In the genomic region with DNA sequence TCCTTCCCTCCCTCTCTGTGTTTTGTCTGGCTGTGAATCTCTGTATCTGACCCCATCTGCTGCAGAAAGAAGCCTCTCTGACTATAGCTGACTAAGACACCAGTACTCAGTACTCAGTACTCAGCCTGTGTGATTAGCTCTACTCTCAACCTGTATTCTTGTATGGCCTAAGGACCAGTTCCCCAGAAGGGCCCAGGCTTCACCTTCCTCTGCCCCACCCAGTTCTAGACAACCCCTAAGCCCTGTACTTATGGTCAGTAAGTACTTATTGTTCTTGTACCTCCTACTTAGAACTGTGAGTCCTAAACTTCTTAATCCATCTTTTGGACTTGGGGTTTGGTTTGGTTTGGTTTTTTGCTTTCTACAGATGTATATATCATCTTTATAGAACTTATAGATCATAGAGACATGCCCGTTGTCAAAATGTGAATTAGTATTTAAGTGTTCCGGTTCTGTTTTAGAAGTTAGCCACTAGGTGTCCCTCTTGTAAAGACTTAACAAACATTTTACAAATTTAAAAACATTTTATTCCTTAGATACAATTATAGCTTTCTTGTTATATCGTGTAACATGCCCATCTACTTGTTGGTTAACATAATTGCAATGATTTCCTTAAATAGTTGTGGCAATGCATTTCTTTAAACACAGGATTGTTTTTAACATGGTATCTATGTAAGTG, we compare ENCODE assay signal across 11 mouse cellular contexts. TPM values are rescaled to one million over a fixed set of nuclear protein-coding genes. Genes with fewer than 3 reads are reported as not detected.
A peak's percentile ranks its signal among the peaks of the same experiment; 100 is the strongest.
DNase-seq lines count a peak whose midpoint lies in the region; ATAC-seq and TF ChIP-seq lines count a peak whose summit lies in the region.
"Had no signal": no experiment of that assay in that cellular context is flagged by ENCODE, and none has a peak within 500 bp of the region (broad histone marks: within the 10 kb centered on the region; RNA-seq: fewer than 3 reads in every experiment).

No protein-coding gene starts in this region.

- no peaks in the 10 kb centered on the region for H3K9me3 ChIP-seq in forebrain, embryonic 15.5 days
- no peaks in the 10 kb centered on the region for H3K9me3 ChIP-seq in forebrain, embryonic 11.5 days (ENCODE audit: control insufficient read depth, low read length)
- no peaks in the 10 kb centered on the region for H3K9me3 ChIP-seq in liver, embryonic 14.5 days (ENCODE audit: control insufficient read depth, low read length)
- no peaks in the 10 kb centered on the region for H3K9me3 ChIP-seq in liver, embryonic 11.5 days (ENCODE audit: control insufficient read depth, low read length)
- no peaks in the 10 kb centered on the region for H3K9me3 ChIP-seq in midbrain, embryonic 15.5 days
- H3K9me3 ChIP-seq: heart, embryonic 10.5 days had no signal

- no peaks in the 10 kb centered on the region for H3K4me1 ChIP-seq in forebrain, embryonic 15.5 days
- H3K4me1 ChIP-seq in forebrain, embryonic 11.5 days (replicated peaks; ENCODE audit: control insufficient read depth, insufficient read depth, low read length), result no peaks in the 10 kb centered on the region
- H3K4me1 ChIP-seq in liver, embryonic 14.5 days (replicated peaks; ENCODE audit: control insufficient read depth in 2 of 2, insufficient read depth in 2 of 2, low read length in 1 of 2), result no peaks in the 10 kb centered on the region
- H3K4me1 ChIP-seq in liver, embryonic 11.5 days (replicated peaks; ENCODE audit: control insufficient read depth, insufficient read depth, low read length), result no peaks in the 10 kb centered on the region
- no peaks in the 10 kb centered on the region for H3K4me1 ChIP-seq in midbrain, embryonic 15.5 days
- H3K4me1 ChIP-seq: heart, embryonic 10.5 days had no signal

- H3K27ac ChIP-seq in forebrain, embryonic 15.5 days (replicated peaks), result no peak overlapping the region
- H3K27ac ChIP-seq in forebrain, embryonic 11.5 days (ENCODE audit: low read depth, low read length), result no peak overlapping the region
- H3K27ac ChIP-seq in liver, embryonic 14.5 days, result no peak overlapping the region
- no peak overlapping the region for H3K27ac ChIP-seq in liver, embryonic 11.5 days (ENCODE audit: low read depth, low read length)
- no peak overlapping the region for H3K27ac ChIP-seq in midbrain, embryonic 15.5 days
- H3K27ac ChIP-seq: heart, embryonic 10.5 days had no signal

- TF ChIP-seq EP300 in liver, embryonic 14.5 days (IDR thresholded peaks at IDR 0.05; ENCODE audit: low read depth), result no peak

- TF ChIP-seq CTCF in liver, embryonic 14.5 days (IDR thresholded peaks at IDR 0.05; ENCODE audit: low read depth), result no peak; the same call in 1 of the 2 replicates

- ATAC-seq in forebrain, embryonic 15.5 days (replicated peaks), result peak; percentile 32; the same call in 1 of the 2 replicates
- no peak for ATAC-seq in forebrain, embryonic 11.5 days (replicated peaks; ENCODE audit: low FRiP score)
- ATAC-seq in liver, embryonic 14.5 days (ENCODE audit: insufficient read depth), result 0 out of 2 replicates have a peak, but pooled peaks have one; percentile 11
- no peak for ATAC-seq in liver, embryonic 11.5 days (replicated peaks; ENCODE audit: low FRiP score)
- peak; percentile 54; the same call in 1 of the 2 replicates for ATAC-seq in midbrain, embryonic 15.5 days (replicated peaks)

- no peak overlapping the region for H3K4me3 ChIP-seq in forebrain, embryonic 15.5 days
- H3K4me3 ChIP-seq in forebrain, embryonic 11.5 days (ENCODE audit: low read depth, low read length), result no peak overlapping the region
- no peak overlapping the region for H3K4me3 ChIP-seq in liver, embryonic 14.5 days (ENCODE audit: insufficient read depth in 1 of 2, low read depth in 2 of 2, low read length in 2 of 2)
- H3K4me3 ChIP-seq in liver, embryonic 11.5 days (ENCODE audit: low read depth, low read length), result no peak overlapping the region
- H3K4me3 ChIP-seq in midbrain, embryonic 15.5 days, result no peak overlapping the region
- H3K4me3 ChIP-seq: heart, embryonic 10.5 days had no signal

- H3K36me3 ChIP-seq in forebrain, embryonic 15.5 days, result peaks cover 47% of the 10 kb centered on the region
- peaks cover 12% of the 10 kb centered on the region; the same call in 1 of the 2 replicates for H3K36me3 ChIP-seq in forebrain, embryonic 11.5 days (ENCODE audit: control insufficient read depth, insufficient read depth, low read length)
- peaks cover 3% of the 10 kb centered on the region for H3K36me3 ChIP-seq in liver, embryonic 14.5 days (replicated peaks; ENCODE audit: control insufficient read depth, insufficient read depth, low read depth)
- H3K36me3 ChIP-seq in liver, embryonic 11.5 days (ENCODE audit: control insufficient read depth, insufficient read depth, low read length), result peaks cover 25% of the 10 kb centered on the region
- peaks cover 28% of the 10 kb centered on the region for H3K36me3 ChIP-seq in midbrain, embryonic 15.5 days (replicated peaks)

- no peak overlapping the region for H3K9ac ChIP-seq in forebrain, embryonic 15.5 days (replicated peaks)
- no peak overlapping the region for H3K9ac ChIP-seq in forebrain, embryonic 11.5 days (ENCODE audit: low read length)
- no peak overlapping the region for H3K9ac ChIP-seq in liver, embryonic 14.5 days (replicated peaks)
- H3K9ac ChIP-seq in liver, embryonic 11.5 days (ENCODE audit: low read depth, low read length), result no peak overlapping the region
- no peak overlapping the region for H3K9ac ChIP-seq in midbrain, embryonic 15.5 days

- H3K4me2 ChIP-seq in forebrain, embryonic 15.5 days (replicated peaks), result no peak overlapping the region
- no peak overlapping the region for H3K4me2 ChIP-seq in forebrain, embryonic 11.5 days (ENCODE audit: low read depth, low read length, severe bottlenecking)
- no peak overlapping the region for H3K4me2 ChIP-seq in liver, embryonic 14.5 days (ENCODE audit: low read depth)
- H3K4me2 ChIP-seq in liver, embryonic 11.5 days, result no peak overlapping the region
- no peak overlapping the region for H3K4me2 ChIP-seq in midbrain, embryonic 15.5 days

- no peak for DNase-seq in forebrain, embryonic 11.5 days (ENCODE audit: low spot score)
- DNase-seq in liver, embryonic 14.5 days (ENCODE audit: low read depth in 3 of 3, low spot score in 3 of 3), result no peak
- DNase-seq in liver, embryonic 11.5 days (ENCODE audit: low spot score), result no peak
- peak; percentile 33 for DNase-seq in brain, adult 2 months (ENCODE audit: low read depth, low spot score)
- no peak for DNase-seq in adrenal gland, adult 8-10 months
- DNase-seq in lung, postnatal 25 days (ENCODE audit: low spot score), result no peak
- DNase-seq: cerebellum, adult 9-10 months; right cerebral cortex, adult 18-20 months had no signal

- H3K27me3 ChIP-seq in forebrain, embryonic 15.5 days, result no peaks in the 10 kb centered on the region
- no peaks in the 10 kb centered on the region for H3K27me3 ChIP-seq in forebrain, embryonic 11.5 days (ENCODE audit: control insufficient read depth, insufficient read depth, low read length)
- no peaks in the 10 kb centered on the region for H3K27me3 ChIP-seq in liver, embryonic 14.5 days (ENCODE audit: control insufficient read depth, insufficient read depth, low read length)
- H3K27me3 ChIP-seq in liver, embryonic 11.5 days (replicated peaks; ENCODE audit: control insufficient read depth, insufficient read depth, low read length), result no peaks in the 10 kb centered on the region
- H3K27me3 ChIP-seq in midbrain, embryonic 15.5 days (replicated peaks), result no peaks in the 10 kb centered on the region

- 58% methylated on average over 3 of the region's 3 CpGs for WGBS in forebrain, embryonic 15.5 days
- 77% methylated on average over 3 of the region's 3 CpGs for WGBS in forebrain, embryonic 11.5 days
- 59% methylated on average over 3 of the region's 3 CpGs for WGBS in liver, embryonic 14.5 days (ENCODE audit: insufficient replicate concordance)
- 73% methylated on average over 3 of the region's 3 CpGs for WGBS in liver, embryonic 11.5 days
- WGBS in midbrain, embryonic 15.5 days, result 64% methylated on average over 3 of the region's 3 CpGs

RNA-seq across cellular contexts. Expression of gene Znhit6, which starts 7.7 kb away (rescaled TPM):
- polyA plus RNA-seq in forebrain, embryonic 15.5 days (2015; fragmentation: Nextera tagmentation; extraction: Ambion mirVana), result 27.8 and 30.6 TPM in 2 replicates
- polyA plus RNA-seq in forebrain, embryonic 11.5 days (2014; fragmentation: Nextera tagmentation; extraction: Ambion mirVana), result 39.3 and 40.3 TPM in 2 replicates
- polyA plus RNA-seq in liver, embryonic 14.5 days (2012; rRNA removed), result 3.7 and 8.5 TPM in 2 replicates
- polyA plus RNA-seq in liver, embryonic 14.5 days (2014; fragmentation: Nextera tagmentation; extraction: Ambion mirVana), result 14.0 and 14.1 TPM in 2 replicates
- 36.0 and 38.5 TPM in 2 replicates for polyA plus RNA-seq in liver, embryonic 11.5 days (2014; fragmentation: Nextera tagmentation; extraction: Ambion mirVana)
- 34.5 and 38.0 TPM in 2 replicates for polyA plus RNA-seq in midbrain, embryonic 15.5 days (2015; fragmentation: Nextera tagmentation; extraction: Ambion mirVana)
- total RNA-seq in adrenal gland, adult 8-10 months (2022), result 10 to 100 TPM; 14.5 to 24.9 (median 18.2) TPM

Comparison
In these comparisons a context has a peak if more than half of its experiments do, and no peak if none do; other contexts are left out.
1. ATAC-seq: peak in forebrain, embryonic 15.5 days (single experiment), liver, embryonic 14.5 days (single experiment) and midbrain, embryonic 15.5 days (single experiment); none in forebrain, embryonic 11.5 days (single experiment) and liver, embryonic 11.5 days (single experiment).